Mouse (Mus musculus) kidney, adult 2 months (tissue): ENCODE measurements around the gene Rbm15. TPM values are rescaled to one million over a fixed set of nuclear protein-coding genes. Genes with fewer than 3 reads are reported as not detected.
A peak's percentile ranks its signal among the peaks of the same experiment; 100 is the strongest.

ENCODE experiments used
- DNase-seq: peaks from one replicate; pipeline ENCODE4 v3.0.0; 2021
- H3K27ac ChIP-seq: fragments of 200-500 bp; 2 replicates; pipeline ENCODE4 v1.5.1; 2012; ENCODE audit warnings: low read depth, low read length, control low read depth, inconsistent platforms; ENCODE audit not compliant: insufficient read depth
- H3K27me3 ChIP-seq: fragments of 200-500 bp; replicated peaks from 2 replicates; pipeline ENCODE4 v1.6.1; 2012; ENCODE audit warnings: mild to moderate bottlenecking, moderate library complexity, low read length, inconsistent platforms; ENCODE audit not compliant: control insufficient read depth, insufficient read depth
- H3K36me3 ChIP-seq: fragments of 200-500 bp; 2 replicates; pipeline ENCODE4 v1.6.1; 2012; ENCODE audit warnings: mild to moderate bottlenecking, moderate library complexity, low read length, inconsistent platforms; ENCODE audit not compliant: control insufficient read depth, insufficient read depth
- H3K4me1 ChIP-seq: fragments of 200-500 bp; 2 replicates; pipeline ENCODE4 v1.6.1; 2011; ENCODE audit warnings: low read length; ENCODE audit not compliant: control insufficient read depth, insufficient read depth
- H3K4me3 ChIP-seq: fragments of 200-500 bp; 2 replicates; pipeline ENCODE4 v1.5.1; 2011; ENCODE audit warnings: mild to moderate bottlenecking, low read depth, low read length, control low read depth; ENCODE audit not compliant: insufficient read depth
- CTCF ChIP-seq: fragments of 200-500 bp; conservative IDR thresholded peaks from 2 replicates; pipeline ENCODE4 v1.5.1; 2011; ENCODE audit warnings: low read depth, mild to moderate bottlenecking, control low read depth, low read length, moderate library complexity, mixed read lengths; ENCODE audit not compliant: insufficient read depth, insufficient read length
- POLR2A ChIP-seq: fragments of 200-500 bp; IDR thresholded peaks from one replicate; pipeline ENCODE4 v1.6.1; 2011; ENCODE audit warnings: low read depth, low read length, control low read depth
- WGBS: fragments of 180-500 bp; shearing (Covaris S2); methylation state at CpG from one replicate; pipeline ENCODE4 v1.1.7; 2018; 5-methylcytosine and 5-hydroxymethylcytosine counted together
- polyA plus RNA-seq: library from polyadenylated mRNA; depleted of rRNA; stranded (reverse); fragments of >200 nt; gene quantifications from 2 replicates; pipeline ENCODE4 v1.2.3, GENCODE M21; 2012; rRNA removed

Gene Rbm15
- 6.2 and 6.4 TPM in 2 replicates for polyA plus RNA-seq

DNA sequence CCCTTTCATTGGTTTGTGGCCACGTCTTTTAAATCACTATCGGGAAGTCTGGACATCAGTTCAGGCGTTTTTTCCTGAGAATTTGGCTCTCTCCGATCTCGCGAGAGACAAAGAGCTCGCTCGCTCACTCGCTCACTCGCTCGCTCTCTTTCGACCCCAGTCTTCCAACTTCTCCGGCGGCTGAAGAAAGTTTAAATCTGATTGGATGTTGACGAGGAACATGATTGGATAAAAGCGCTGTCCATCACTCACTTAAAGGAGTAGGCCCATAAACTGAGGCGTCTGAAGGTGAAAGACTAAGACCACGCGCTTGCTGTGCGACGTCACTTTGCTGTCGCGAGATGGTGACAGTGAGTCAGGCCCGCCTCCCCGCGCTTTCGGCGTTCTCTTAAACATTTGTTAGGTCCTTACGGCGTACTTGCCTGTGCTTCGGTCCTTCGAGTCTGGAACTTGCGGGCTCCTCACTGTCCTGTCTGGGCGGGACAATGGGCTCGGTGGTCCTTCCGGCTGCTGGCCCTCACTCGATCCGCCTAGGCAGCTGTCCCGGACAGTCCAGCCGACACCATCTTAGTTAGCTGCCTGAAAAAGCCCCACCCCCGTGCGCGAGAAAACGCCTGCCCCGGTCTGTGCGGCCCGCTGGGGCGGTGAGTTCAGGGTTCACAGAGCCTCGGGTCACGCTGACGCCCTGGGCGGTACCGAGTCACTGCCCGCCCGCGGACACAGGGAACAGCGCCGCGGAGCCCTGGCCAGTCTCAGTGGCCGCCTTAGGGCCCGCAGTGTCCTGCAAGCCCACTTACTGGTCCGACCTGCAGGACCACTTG lies at the start of gene Rbm15:
Gene Rbm15 (minus strand): TSS at position 293 of the 821 bp plus-strand sequence.
- under 1% methylated on average over 62 of the region's 62 CpGs for WGBS

DNA sequence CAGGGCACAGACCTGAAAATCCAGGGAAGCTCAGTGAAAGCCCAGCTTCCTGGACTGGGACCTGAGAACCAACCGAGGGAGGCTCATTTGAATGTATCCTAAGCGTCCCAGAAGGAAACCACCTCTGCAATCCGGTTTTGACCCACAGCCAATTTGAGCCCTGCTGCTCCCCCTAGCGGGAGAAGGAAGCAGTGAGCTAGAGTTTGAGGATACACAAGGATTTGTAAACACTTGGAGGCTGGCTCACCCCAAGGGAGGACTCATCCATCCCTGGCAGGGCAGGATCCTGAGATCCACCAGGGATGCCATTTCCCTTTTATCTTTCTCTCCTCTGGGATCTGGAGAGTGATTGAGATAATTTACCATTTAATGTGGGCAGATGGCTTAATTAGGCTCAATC lies 45.9 kb upstream of the Rbm15 start:
- TF ChIP-seq CTCF (peak; percentile 80), POLR2A (no peak)
- Histone ChIP-seq H3K27me3 (no peaks in the 10 kb centered on the region; the same call in 1 of the 2 replicates), H3K4me1 (no peaks in the 10 kb centered on the region), H3K4me3 (no peak overlapping the region), H3K27ac (no peak overlapping the region), H3K36me3 (no peaks in the 10 kb centered on the region)
- WGBS = 2% methylated on average over 4 of the region's 4 CpGs
- peak; percentile 73 for DNase-seq

More for the DNA sequence above, at the start of gene Rbm15:
- Histone ChIP-seq H3K27me3 (no peaks in the 10 kb centered on the region), H3K4me3 (peak within 1 kb of the TSS; percentile 97), H3K27ac (peak within 1 kb of the TSS; percentile 90), H3K4me1 (peaks cover 13% of the 10 kb centered on the region; the same call in 1 of the 2 replicates), H3K36me3 (peaks cover 1% of the 10 kb centered on the region; the same call in 1 of the 2 replicates)
- peak; percentile 100 for DNase-seq
- TF ChIP-seq POLR2A (peak; percentile 75), CTCF (0 out of 2 replicates have a peak, but pooled peaks have one; percentile 11)

DNA sequence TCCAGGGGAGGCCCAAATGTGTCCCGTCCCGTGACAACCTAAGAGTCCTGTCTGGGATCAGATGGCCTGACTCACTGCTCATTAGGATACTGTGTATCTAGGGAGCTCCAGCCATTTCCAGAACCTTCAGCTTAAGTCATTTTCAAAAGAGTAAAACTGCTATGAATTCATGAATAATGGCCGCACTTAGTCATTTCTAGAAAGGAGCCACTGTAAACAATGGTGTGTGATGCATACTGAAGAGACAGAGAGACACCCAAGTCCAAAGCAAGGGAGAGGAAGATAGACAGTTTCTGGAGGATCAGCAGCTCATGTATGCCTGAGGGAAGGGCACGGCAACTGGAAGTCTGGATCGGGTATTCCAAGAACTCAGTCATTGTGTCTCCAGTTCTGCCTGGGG lies 45.2 kb upstream of the Rbm15 start:
- no peak for TF ChIP-seq CTCF
- no peak for TF ChIP-seq POLR2A
- Histone ChIP-seq H3K36me3 (no peaks in the 10 kb centered on the region), H3K4me3 (no peak overlapping the region), H3K27me3 (no peaks in the 10 kb centered on the region; the same call in 1 of the 2 replicates), H3K4me1 (no peaks in the 10 kb centered on the region), H3K27ac (no peak overlapping the region)
- WGBS = 90% methylated on average over 5 of the region's 5 CpGs
- no peak for DNase-seq

DNA sequence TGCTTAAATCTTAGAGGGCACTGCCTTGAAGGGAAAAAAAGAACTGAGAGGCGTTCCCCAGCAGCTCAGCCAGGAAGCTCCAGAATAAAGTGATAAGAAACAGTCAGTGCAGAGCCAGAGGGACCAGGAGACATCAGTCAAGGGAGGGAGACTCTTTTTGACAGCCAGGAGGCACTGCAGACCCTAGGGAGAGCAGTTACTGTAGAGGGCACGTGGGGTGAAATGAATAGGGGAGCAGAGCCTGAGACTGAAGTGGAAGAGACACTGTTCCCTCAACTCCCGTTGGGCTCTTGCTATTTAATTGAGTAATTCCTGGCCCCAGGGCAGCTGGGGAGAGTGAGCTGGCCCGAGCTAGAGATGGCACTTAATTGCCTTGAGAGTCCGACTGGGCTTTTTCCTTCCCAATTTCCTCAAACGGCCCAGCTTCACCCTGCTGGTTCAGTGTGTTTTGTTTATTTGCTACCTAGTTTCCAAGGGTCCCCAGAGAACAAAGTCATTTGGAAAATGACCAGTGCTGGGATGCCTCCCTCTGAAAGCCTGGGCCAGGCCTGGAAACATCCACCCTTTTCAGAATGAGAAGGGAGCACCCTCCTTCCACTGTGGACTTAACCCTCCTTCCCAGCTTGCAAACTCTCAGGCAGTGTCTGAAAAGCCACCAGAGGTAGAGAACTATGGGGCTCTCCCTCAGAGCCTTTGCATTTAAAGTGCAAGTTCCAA lies 41.6 kb upstream of the Rbm15 start:
- H3K4me3 ChIP-seq = no peak overlapping the region
- no peak overlapping the region for H3K27ac ChIP-seq
- H3K36me3 ChIP-seq = no peaks in the 10 kb centered on the region
- no peak for DNase-seq
- no peaks in the 10 kb centered on the region for H3K4me1 ChIP-seq
- no peaks in the 10 kb centered on the region for H3K27me3 ChIP-seq
- WGBS = 21% methylated on average over 6 of the region's 6 CpGs
- TF ChIP-seq CTCF (no peak), POLR2A (no peak)

DNA sequence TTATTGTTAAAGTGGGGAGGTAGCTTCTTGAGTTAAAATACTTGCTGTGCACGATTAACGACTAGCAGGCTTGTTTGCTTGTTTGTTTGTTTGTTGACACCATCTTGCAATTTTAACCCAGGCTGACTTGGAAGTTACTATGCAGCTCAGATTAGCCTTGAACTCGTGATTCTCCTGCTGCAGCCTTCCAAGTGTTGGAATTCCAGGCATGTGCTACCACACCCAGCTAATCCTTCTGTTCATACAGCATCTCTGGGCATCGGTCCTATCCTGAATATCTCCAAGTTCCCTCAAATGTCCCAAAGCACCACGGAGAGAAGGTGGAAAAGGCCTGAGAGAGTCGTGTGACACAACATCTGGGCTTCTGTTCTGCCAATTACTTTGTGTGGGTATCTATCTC lies 35.7 kb upstream of the Rbm15 start:
- WGBS = 79% methylated on average over 6 of the region's 6 CpGs
- Histone ChIP-seq H3K36me3 (no peaks in the 10 kb centered on the region), H3K4me3 (no peak overlapping the region), H3K4me1 (no peaks in the 10 kb centered on the region), H3K27me3 (no peaks in the 10 kb centered on the region), H3K27ac (no peak overlapping the region)
- no peak for TF ChIP-seq CTCF
- no peak for TF ChIP-seq POLR2A
- DNase-seq = no peak

DNA sequence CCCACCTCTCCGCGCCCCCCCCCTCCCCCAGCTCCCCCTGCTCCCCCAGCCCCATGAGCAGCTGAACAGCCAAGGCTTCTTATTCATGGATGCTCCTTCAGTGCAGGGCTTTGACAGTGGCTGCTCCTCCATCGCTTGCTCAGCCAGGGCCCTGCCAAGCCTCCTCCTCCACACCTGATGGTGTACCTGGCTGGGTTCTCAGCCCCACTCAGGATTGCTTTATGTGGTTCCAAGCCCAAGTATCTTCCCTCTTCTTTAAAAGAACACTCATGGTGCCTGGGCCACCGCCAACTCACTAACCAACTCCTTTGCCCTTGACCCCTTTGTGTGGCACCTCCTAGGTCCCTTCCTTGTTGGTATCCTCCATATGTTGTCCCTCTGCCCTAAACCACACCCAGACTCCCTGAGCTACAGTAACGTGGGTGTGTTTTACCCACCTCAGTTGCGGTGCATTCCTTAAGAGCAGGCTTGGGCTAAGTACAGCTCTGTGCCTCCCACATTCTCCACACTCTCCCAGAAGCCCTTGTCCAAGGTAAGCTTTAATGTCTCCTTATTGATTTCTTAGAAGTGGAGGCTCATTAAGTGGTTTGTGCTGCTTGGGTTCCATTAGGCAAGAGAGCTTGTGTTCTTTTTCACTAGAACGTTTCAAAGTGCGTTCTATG lies 34.6 kb upstream of the Rbm15 start:
- 73% methylated on average over 8 of the region's 8 CpGs for WGBS
- Histone ChIP-seq H3K27me3 (no peaks in the 10 kb centered on the region), H3K27ac (no peak overlapping the region), H3K4me1 (no peaks in the 10 kb centered on the region), H3K4me3 (no peak overlapping the region), H3K36me3 (no peaks in the 10 kb centered on the region)
- TF ChIP-seq CTCF = no peak
- no peak for TF ChIP-seq POLR2A
- DNase-seq = no peak

DNA sequence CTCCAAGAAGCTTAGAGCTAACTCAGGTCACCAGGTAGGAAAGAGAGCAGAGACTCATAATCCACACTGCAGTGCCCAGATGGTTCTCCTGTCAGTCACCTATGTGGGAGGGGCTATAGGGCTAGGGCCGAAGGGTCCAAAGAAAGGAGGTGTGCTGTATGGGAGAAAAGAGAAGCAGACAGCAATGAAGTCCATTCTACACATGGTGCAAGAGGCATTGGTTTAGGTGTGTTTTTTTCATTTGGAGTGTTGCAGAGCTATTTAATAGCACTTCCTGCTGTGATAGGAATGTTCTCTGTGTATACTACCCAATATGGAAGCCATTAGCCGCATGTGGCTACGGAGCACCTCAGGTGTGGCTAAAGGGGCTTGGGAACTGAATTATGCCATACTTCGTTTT lies 31.9 kb upstream of the Rbm15 start:
- 87% methylated on average over 4 of the region's 4 CpGs for WGBS
- no peak overlapping the region for H3K27ac ChIP-seq
- H3K36me3 ChIP-seq = no peaks in the 10 kb centered on the region
- no peak for TF ChIP-seq CTCF
- TF ChIP-seq POLR2A = no peak
- H3K4me1 ChIP-seq = no peaks in the 10 kb centered on the region
- DNase-seq = no peak
- H3K4me3 ChIP-seq = no peak overlapping the region
- H3K27me3 ChIP-seq = no peaks in the 10 kb centered on the region
